Mouse (Mus musculus): ENCODE measurements around the gene Calhm5. TPM values are rescaled to one million over a fixed set of nuclear protein-coding genes. Genes with fewer than 3 reads are reported as not detected.

Gene Calhm5
- polyA plus RNA-seq, 1 experiment from 2014 or later, result 0.05 TPM

- 50% methylated on average over 2 of the region's 2 CpGs for WGBS (ENCODE audit: insufficient replicate concordance)
- Histone ChIP-seq H3K36me3 (ENCODE audit: control insufficient read depth, insufficient read depth) (no peaks in the 10 kb centered on the region), H3K4me2 (ENCODE audit: low read depth, low read length) (no peak overlapping the region), H3K9ac (ENCODE audit: low read depth, low read length) (no peak overlapping the region), H3K4me3 (ENCODE audit: low read depth, low read length) (no peak overlapping the region), H3K9me3 (replicated peaks; ENCODE audit: control insufficient read depth, low read length) (no peaks in the 10 kb centered on the region), H3K27me3 (ENCODE audit: control insufficient read depth, insufficient read depth, low read depth, low read length) (no peaks in the 10 kb centered on the region), H3K4me1 (ENCODE audit: control insufficient read depth, low read depth, low read length) (no peaks in the 10 kb centered on the region), H3K27ac (ENCODE audit: low read length) (no peak overlapping the region)
- no peak for ATAC-seq (ENCODE audit: low read depth)
Observed at GRCm38 (mm10) chr10:34088515-34088914, 7.8 kb downstream of the Calhm5 start.

- Histone ChIP-seq H3K9ac (ENCODE audit: low read depth, low read length) (no peak overlapping the region), H3K9me3 (replicated peaks; ENCODE audit: control insufficient read depth, low read length) (no peaks in the 10 kb centered on the region), H3K27ac (ENCODE audit: low read length) (no peak overlapping the region), H3K4me3 (ENCODE audit: low read depth, low read length) (no peak overlapping the region), H3K4me2 (ENCODE audit: low read depth, low read length) (no peak overlapping the region), H3K36me3 (ENCODE audit: control insufficient read depth, insufficient read depth) (no peaks in the 10 kb centered on the region), H3K4me1 (ENCODE audit: control insufficient read depth, low read depth, low read length) (no peaks in the 10 kb centered on the region), H3K27me3 (ENCODE audit: control insufficient read depth, insufficient read depth, low read depth, low read length) (no peaks in the 10 kb centered on the region)
- WGBS (ENCODE audit: insufficient replicate concordance), result 83% methylated on average over 1 of the region's 1 CpGs
- no peak for ATAC-seq (ENCODE audit: low read depth)
Observed at GRCm38 (mm10) chr10:34086514-34086913, 9.8 kb downstream of the Calhm5 start.

- H3K36me3 ChIP-seq (ENCODE audit: control insufficient read depth, insufficient read depth), result no peaks in the 10 kb centered on the region
- 62% methylated on average over 5 of the region's 5 CpGs for WGBS (ENCODE audit: insufficient replicate concordance)
- H3K27me3 ChIP-seq (ENCODE audit: control insufficient read depth, insufficient read depth, low read depth, low read length), result no peaks in the 10 kb centered on the region
- no peak overlapping the region for H3K4me3 ChIP-seq (ENCODE audit: low read depth, low read length)
- no peaks in the 10 kb centered on the region for H3K9me3 ChIP-seq (replicated peaks; ENCODE audit: control insufficient read depth, low read length)
- H3K4me1 ChIP-seq (ENCODE audit: control insufficient read depth, low read depth, low read length), result no peaks in the 10 kb centered on the region
- no peak overlapping the region for H3K4me2 ChIP-seq (ENCODE audit: low read depth, low read length)
- no peak overlapping the region for H3K9ac ChIP-seq (ENCODE audit: low read depth, low read length)
- H3K27ac ChIP-seq (ENCODE audit: low read length), result no peak overlapping the region
- no peak for ATAC-seq (ENCODE audit: low read depth)
Observed at GRCm38 (mm10) chr10:34074522-34075200, 21.7 kb downstream of the Calhm5 start.

GRCm38 (mm10) chr10:34071650-34072049 is 24.7 kb downstream of the Calhm5 start:
- H3K36me3 ChIP-seq (ENCODE audit: control insufficient read depth, insufficient read depth), result no peaks in the 10 kb centered on the region
- no peak overlapping the region for H3K9ac ChIP-seq (ENCODE audit: low read depth, low read length)
- H3K27me3 ChIP-seq (ENCODE audit: control insufficient read depth, insufficient read depth, low read depth, low read length), result no peaks in the 10 kb centered on the region
- no peak overlapping the region for H3K4me3 ChIP-seq (ENCODE audit: low read depth, low read length)
- H3K9me3 ChIP-seq (replicated peaks; ENCODE audit: control insufficient read depth, low read length), result no peaks in the 10 kb centered on the region
- ATAC-seq (ENCODE audit: low read depth), result no peak
- no peak overlapping the region for H3K4me2 ChIP-seq (ENCODE audit: low read depth, low read length)
- H3K27ac ChIP-seq (ENCODE audit: low read length), result no peak overlapping the region
- WGBS (ENCODE audit: insufficient replicate concordance), result 47% methylated on average over 2 of the region's 2 CpGs
- no peaks in the 10 kb centered on the region for H3K4me1 ChIP-seq (ENCODE audit: control insufficient read depth, low read depth, low read length)

- no peak overlapping the region for H3K4me3 ChIP-seq (ENCODE audit: low read depth, low read length)
- H3K9me3 ChIP-seq (replicated peaks; ENCODE audit: control insufficient read depth, low read length), result no peaks in the 10 kb centered on the region
- no peak overlapping the region for H3K4me2 ChIP-seq (ENCODE audit: low read depth, low read length)
- no peak overlapping the region for H3K9ac ChIP-seq (ENCODE audit: low read depth, low read length)
- H3K4me1 ChIP-seq (ENCODE audit: control insufficient read depth, low read depth, low read length), result no peaks in the 10 kb centered on the region
- H3K36me3 ChIP-seq (ENCODE audit: control insufficient read depth, insufficient read depth), result no peaks in the 10 kb centered on the region
- WGBS (ENCODE audit: insufficient replicate concordance), result 46% methylated on average over 5 of the region's 5 CpGs
- ATAC-seq (ENCODE audit: low read depth), result no peak
- H3K27me3 ChIP-seq (ENCODE audit: control insufficient read depth, insufficient read depth, low read depth, low read length), result no peaks in the 10 kb centered on the region
- no peak overlapping the region for H3K27ac ChIP-seq (ENCODE audit: low read length)
Observed at GRCm38 (mm10) chr10:34070999-34071492, 25.3 kb downstream of the Calhm5 start.

GRCm38 (mm10) chr10:34069606-34070005 is 26.7 kb downstream of the Calhm5 start:
- ATAC-seq (ENCODE audit: low read depth), result no peak
- no peaks in the 10 kb centered on the region for H3K36me3 ChIP-seq (ENCODE audit: control insufficient read depth, insufficient read depth)
- H3K9ac ChIP-seq (ENCODE audit: low read depth, low read length), result no peak overlapping the region
- WGBS (ENCODE audit: insufficient replicate concordance), result 49% methylated on average over 1 of the region's 1 CpGs
- H3K4me2 ChIP-seq (ENCODE audit: low read depth, low read length), result no peak overlapping the region
- no peak overlapping the region for H3K27ac ChIP-seq (ENCODE audit: low read length)
- H3K4me1 ChIP-seq (ENCODE audit: control insufficient read depth, low read depth, low read length), result no peaks in the 10 kb centered on the region
- H3K27me3 ChIP-seq (ENCODE audit: control insufficient read depth, insufficient read depth, low read depth, low read length), result no peaks in the 10 kb centered on the region
- no peaks in the 10 kb centered on the region for H3K9me3 ChIP-seq (replicated peaks; ENCODE audit: control insufficient read depth, low read length)
- no peak overlapping the region for H3K4me3 ChIP-seq (ENCODE audit: low read depth, low read length)

GRCm38 (mm10) chr10:34066591-34066990 is 29.7 kb downstream of the Calhm5 start:
- H3K4me3 ChIP-seq (ENCODE audit: low read depth, low read length), result no peak overlapping the region
- ATAC-seq (ENCODE audit: low read depth), result no peak
- no peak overlapping the region for H3K4me2 ChIP-seq (ENCODE audit: low read depth, low read length)
- H3K4me1 ChIP-seq (ENCODE audit: control insufficient read depth, low read depth, low read length), result no peaks in the 10 kb centered on the region
- no peaks in the 10 kb centered on the region for H3K9me3 ChIP-seq (replicated peaks; ENCODE audit: control insufficient read depth, low read length)
- H3K9ac ChIP-seq (ENCODE audit: low read depth, low read length), result no peak overlapping the region
- WGBS (ENCODE audit: insufficient replicate concordance), result 38% methylated on average over 3 of the region's 3 CpGs
- no peaks in the 10 kb centered on the region for H3K27me3 ChIP-seq (ENCODE audit: control insufficient read depth, insufficient read depth, low read depth, low read length)
- H3K36me3 ChIP-seq (ENCODE audit: control insufficient read depth, insufficient read depth), result no peaks in the 10 kb centered on the region
- H3K27ac ChIP-seq (ENCODE audit: low read length), result no peak overlapping the region

GRCm38 (mm10) chr10:34053987-34054386 is 42.3 kb downstream of the Calhm5 start:
- no peak overlapping the region for H3K9ac ChIP-seq (ENCODE audit: low read depth, low read length)
- H3K27ac ChIP-seq (ENCODE audit: low read length), result no peak overlapping the region
- no peak for ATAC-seq (ENCODE audit: low read depth)
- H3K9me3 ChIP-seq (replicated peaks; ENCODE audit: control insufficient read depth, low read length), result no peaks in the 10 kb centered on the region
- WGBS (ENCODE audit: insufficient replicate concordance), result 49% methylated on average over 2 of the region's 2 CpGs
- no peak overlapping the region for H3K4me3 ChIP-seq (ENCODE audit: low read depth, low read length)
- no peak overlapping the region for H3K4me2 ChIP-seq (ENCODE audit: low read depth, low read length)
- no peaks in the 10 kb centered on the region for H3K4me1 ChIP-seq (ENCODE audit: control insufficient read depth, low read depth, low read length)
- no peaks in the 10 kb centered on the region for H3K27me3 ChIP-seq (ENCODE audit: control insufficient read depth, insufficient read depth, low read depth, low read length)
- H3K36me3 ChIP-seq (ENCODE audit: control insufficient read depth, insufficient read depth), result no peaks in the 10 kb centered on the region

GRCm38 (mm10) chr10:34044210-34044609 is 52.1 kb downstream of the Calhm5 start, which contains the start of gene Calhm4:
Gene Calhm4, minus strand, starts transcription at chr10:34044310.
- no peak for ATAC-seq (ENCODE audit: low read depth)
- no peak within 1 kb of the TSS for H3K9ac ChIP-seq (ENCODE audit: low read depth, low read length)
- H3K27ac ChIP-seq (ENCODE audit: low read length), result no peak within 1 kb of the TSS
- WGBS (ENCODE audit: insufficient replicate concordance), result 56% methylated on average over 5 of the region's 5 CpGs
- H3K4me1 ChIP-seq (ENCODE audit: control insufficient read depth, low read depth, low read length), result no peaks in the 10 kb centered on the region
- no peaks in the 10 kb centered on the region for H3K36me3 ChIP-seq (ENCODE audit: control insufficient read depth, insufficient read depth)
- H3K27me3 ChIP-seq (ENCODE audit: control insufficient read depth, insufficient read depth, low read depth, low read length), result no peaks in the 10 kb centered on the region
- H3K4me2 ChIP-seq (ENCODE audit: low read depth, low read length), result no peak within 1 kb of the TSS
- no peak within 1 kb of the TSS for H3K4me3 ChIP-seq (ENCODE audit: low read depth, low read length)
- no peaks in the 10 kb centered on the region for H3K9me3 ChIP-seq (replicated peaks; ENCODE audit: control insufficient read depth, low read length)
